Mouse (Mus musculus) 416B (cell line): Measurements from ENCODE around the gene Gm10220.
"Not testable (repeated sequence)": the region's sequence is repeated elsewhere in the genome, so short reads cannot be mapped to it uniquely, and the experiment has no call there.

Source experiments
- DNase-seq: peaks from one replicate; pipeline ENCODE4 v3.0.0; 2011; ENCODE audit warnings: low read depth

Gene Gm10220

GRCm38 (mm10) chr5:26121321-26121720, at the start of gene Gm10220:
Gene Gm10220 (minus strand): TSS chr5:26121421.
- DNase-seq: not testable (repeated sequence)

- DNase-seq: no peak
Measured at GRCm38 (mm10) chr5:26169855-26170254, 48.6 kb upstream of the Gm10220 start.

- DNase-seq: no peak
Measured at GRCm38 (mm10) chr5:26165791-26166165, 44.6 kb upstream of the Gm10220 start.

GRCm38 (mm10) chr5:26165036-26165790, 44.0 kb upstream of the Gm10220 start:
- DNase-seq: no peak

GRCm38 (mm10) chr5:26157396-26158170, 36.4 kb upstream of the Gm10220 start:
- no peak for DNase-seq

- no peak for DNase-seq
Measured at GRCm38 (mm10) chr5:26142891-26143290, 21.7 kb upstream of the Gm10220 start.

- not testable (repeated sequence) for DNase-seq
Measured at GRCm38 (mm10) chr5:26105262-26105661, 16.0 kb downstream of the Gm10220 start, which contains the start of gene 5031410I06Rik. Gene 5031410I06Rik (minus strand): TSS chr5:26105362.

GRCm38 (mm10) chr5:26089191-26089590, 32.0 kb downstream of the Gm10220 start, which contains the start of gene Gm10471:
Gene Gm10471 (minus strand): TSS chr5:26089291.
- DNase-seq: not testable (repeated sequence)

- DNase-seq: not testable (repeated sequence)
Measured at GRCm38 (mm10) chr5:26079023-26079422, 42.2 kb downstream of the Gm10220 start.

- DNase-seq: no peak
Measured at GRCm38 (mm10) chr5:26070716-26071115, 50.5 kb downstream of the Gm10220 start.
